Mouse (Mus musculus) right cerebral cortex, postnatal 10 days (tissue): ENCODE results near the gene Asic2.

ENCODE experiments used
- DNase-seq, 2 experiments: peaks; one replicate each; pipeline ENCODE4 v3.0.0; 2021; ENCODE audit warnings: low spot score in 2 of 2

The Asic2 gene

GRCm38 (mm10) chr11:81032151-81032550 lies 936.1 kb downstream of the Asic2 start:
- DNase-seq: no peak

- no peak for DNase-seq
These were observed 953.5 kb downstream of the Asic2 start for GRCm38 (mm10) chr11:81014776-81015175.

GRCm38 (mm10) chr11:81013501-81013900 lies 954.8 kb downstream of the Asic2 start:
- DNase-seq: no peak

- no peak for DNase-seq
These were observed 957.5 kb downstream of the Asic2 start for GRCm38 (mm10) chr11:81010766-81011165.

GRCm38 (mm10) chr11:81009366-81009765 lies 958.9 kb downstream of the Asic2 start:
- DNase-seq: peak; percentile 41 to 53

GRCm38 (mm10) chr11:81005831-81006230 lies 962.4 kb downstream of the Asic2 start:
- DNase-seq: no peak

- DNase-seq: peak in 1 of 2 experiments; percentile 31
These were observed 965.4 kb downstream of the Asic2 start for GRCm38 (mm10) chr11:81002769-81003430.

- no peak for DNase-seq
These were observed 972.6 kb downstream of the Asic2 start for GRCm38 (mm10) chr11:80995621-80996020.

GRCm38 (mm10) chr11:80983530-80983929 lies 984.7 kb downstream of the Asic2 start:
- no peak for DNase-seq

- DNase-seq: no peak
These were observed 991.9 kb downstream of the Asic2 start for GRCm38 (mm10) chr11:80976239-80976855.

GRCm38 (mm10) chr11:80974616-80975015 lies 993.6 kb downstream of the Asic2 start:
- DNase-seq: peak in 1 of 2 experiments; percentile 35

- peak; percentile 80 to 83 for DNase-seq
These were observed 994.3 kb downstream of the Asic2 start for GRCm38 (mm10) chr11:80973976-80974375.

- no peak for DNase-seq
These were observed 995.0 kb downstream of the Asic2 start for GRCm38 (mm10) chr11:80973273-80973672.

GRCm38 (mm10) chr11:80967544-80967943 lies 1000.7 kb downstream of the Asic2 start:
- DNase-seq: no peak

GRCm38 (mm10) chr11:80966040-80966439 lies 1002.2 kb downstream of the Asic2 start:
- peak; percentile 56 to 61 for DNase-seq

- peak; percentile 85 to 88 for DNase-seq
These were observed 1006.9 kb downstream of the Asic2 start for GRCm38 (mm10) chr11:80961326-80961725.

- DNase-seq: no peak
These were observed 1010.1 kb downstream of the Asic2 start for GRCm38 (mm10) chr11:80958086-80958671.

GRCm38 (mm10) chr11:80955915-80956314 lies 1012.3 kb downstream of the Asic2 start:
- DNase-seq: peak in 1 of 2 experiments; percentile 51

GRCm38 (mm10) chr11:80954147-80954546 lies 1014.1 kb downstream of the Asic2 start:
- no peak for DNase-seq

GRCm38 (mm10) chr11:80949068-80949738 lies 1019.1 kb downstream of the Asic2 start:
- DNase-seq: no peak

- no peak for DNase-seq
These were observed 1020.2 kb downstream of the Asic2 start for GRCm38 (mm10) chr11:80948103-80948502.

- no peak for DNase-seq
These were observed 1022.1 kb downstream of the Asic2 start for GRCm38 (mm10) chr11:80946163-80946562.
